Mouse (Mus musculus) ES-Bruce4 (cell line): ENCODE data around the gene Klrb1. TPM values are rescaled to one million over a fixed set of nuclear protein-coding genes. Genes with fewer than 3 reads are reported as not detected.
A peak's percentile ranks its signal among the peaks of the same experiment; 100 is the strongest.

Experiments
- H3K27ac ChIP-seq: 2 replicates; pipeline ENCODE4 v1.5.1; 2012; ENCODE audit warnings: low read length, inconsistent platforms; ENCODE audit not compliant: insufficient read depth
- H3K27me3 ChIP-seq: 2 replicates; pipeline ENCODE4 v1.6.1; 2012; ENCODE audit warnings: mild to moderate bottlenecking, low read length, inconsistent platforms; ENCODE audit not compliant: control insufficient read depth, poor library complexity, insufficient read depth, severe bottlenecking
- H3K36me3 ChIP-seq: 2 replicates; pipeline ENCODE4 v1.6.1; 2012; ENCODE audit warnings: inconsistent platforms, mild to moderate bottlenecking, low read length, moderate library complexity; ENCODE audit not compliant: control insufficient read depth, poor library complexity, insufficient read depth, severe bottlenecking
- H3K4me1 ChIP-seq: one replicate; pipeline ENCODE4 v1.8.1; 2011; ENCODE audit warnings: low read length; ENCODE audit not compliant: control insufficient read depth, insufficient read depth
- H3K4me3 ChIP-seq: 2 replicates; pipeline ENCODE4 v1.5.1; 2011; ENCODE audit warnings: low read depth, mild to moderate bottlenecking, low read length
- H3K9ac ChIP-seq: 2 replicates; pipeline ENCODE4 v1.6.1; 2012; ENCODE audit warnings: low read depth, mild to moderate bottlenecking, inconsistent platforms; ENCODE audit not compliant: poor library complexity, severe bottlenecking
- H3K9me3 ChIP-seq: replicated peaks from 2 replicates; pipeline ENCODE4 v1.6.1; 2012; ENCODE audit warnings: mild to moderate bottlenecking, low read length, inconsistent platforms; ENCODE audit not compliant: control insufficient read depth, poor library complexity, insufficient read depth, severe bottlenecking
- CTCF ChIP-seq: IDR thresholded peaks from one replicate; pipeline ENCODE4 v1.8.1; 2011; ENCODE audit warnings: low read depth, low read length
- EP300 ChIP-seq: IDR thresholded peaks from 2 replicates; pipeline ENCODE4 v1.6.1; 2011; ENCODE audit warnings: low read depth, low read length; ENCODE audit not compliant: insufficient read depth
- POLR2A ChIP-seq: IDR thresholded peaks from one replicate; pipeline ENCODE4 v1.8.1; 2011; ENCODE audit warnings: low read length; ENCODE audit not compliant: insufficient read depth
- polyA plus RNA-seq: library from polyadenylated mRNA; stranded (reverse); fragments of >200 nt; gene quantifications from 2 replicates; pipeline ENCODE4 v1.2.4, GENCODE M21; 2011; ENCODE audit warnings: low read depth; ENCODE audit not compliant: missing spikeins, insufficient read depth, insufficient read length

Gene Klrb1
- polyA plus RNA-seq, 1 experiment = not detected

DNA sequence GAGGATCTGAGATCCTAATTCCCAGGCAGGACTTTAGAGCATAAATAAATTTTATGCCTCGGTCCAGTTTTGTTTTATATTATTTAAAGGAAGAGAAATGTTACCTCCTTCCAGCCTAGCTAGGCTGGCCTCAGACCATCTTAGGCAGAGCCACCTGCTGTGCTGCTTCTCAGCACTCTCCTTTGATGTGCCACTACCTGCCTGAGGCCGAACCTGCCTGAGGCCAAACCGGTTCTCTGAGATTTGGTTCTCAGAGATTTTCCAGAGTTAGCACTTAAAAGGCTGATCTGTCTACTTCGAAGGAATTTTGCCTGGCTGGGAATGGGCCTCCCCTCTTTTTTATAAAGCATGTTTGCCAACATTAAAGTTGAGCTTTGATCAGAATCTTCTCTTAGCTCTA, 52.9 kb downstream of the Klrb1 start:
- Histone ChIP-seq H3K36me3 (no peaks in the 10 kb centered on the region), H3K4me1 (no peaks in the 10 kb centered on the region), H3K4me3 (no peak overlapping the region), H3K9ac (no peak overlapping the region), H3K27ac (no peak overlapping the region), H3K27me3 (no peaks in the 10 kb centered on the region), H3K9me3 (peaks cover 8% of the 10 kb centered on the region)
- TF ChIP-seq POLR2A (no peak), EP300 (peak; percentile 75)

DNA sequence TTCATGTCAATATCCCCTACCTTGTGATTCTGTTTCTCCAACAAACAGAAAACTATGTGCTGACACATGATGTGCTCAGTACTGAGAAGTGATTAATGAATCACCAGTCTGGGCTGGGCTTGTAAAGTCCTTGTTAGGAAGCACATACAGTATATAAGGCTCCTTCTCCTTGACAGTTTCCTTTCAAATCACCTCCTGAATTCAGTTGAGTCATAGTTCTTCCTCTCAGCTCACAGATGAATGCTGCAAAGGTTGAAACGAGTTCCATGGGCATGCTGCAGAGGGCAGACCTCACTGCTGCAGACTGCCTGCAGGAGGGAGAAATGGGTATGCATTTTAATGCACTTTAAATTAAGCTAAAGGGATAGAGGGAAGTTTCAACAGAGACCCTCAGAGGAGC, 60.7 kb downstream of the Klrb1 start, which contains the start of gene Clec2h:
Clec2h (plus strand) TSS at position 180 of the 400 bp plus-strand sequence.
- no peaks in the 10 kb centered on the region for H3K4me1 ChIP-seq
- TF ChIP-seq EP300 (no peak), CTCF (peak; percentile 13)
- no peak within 1 kb of the TSS for H3K27ac ChIP-seq
- H3K36me3 ChIP-seq = no peaks in the 10 kb centered on the region
- no peaks in the 10 kb centered on the region for H3K27me3 ChIP-seq
- H3K9me3 ChIP-seq = 0 out of 2 replicates have a peak, but pooled peaks cover 2% of the 10 kb centered on the region
- no peak within 1 kb of the TSS for H3K9ac ChIP-seq
- no peak within 1 kb of the TSS for H3K4me3 ChIP-seq

DNA sequence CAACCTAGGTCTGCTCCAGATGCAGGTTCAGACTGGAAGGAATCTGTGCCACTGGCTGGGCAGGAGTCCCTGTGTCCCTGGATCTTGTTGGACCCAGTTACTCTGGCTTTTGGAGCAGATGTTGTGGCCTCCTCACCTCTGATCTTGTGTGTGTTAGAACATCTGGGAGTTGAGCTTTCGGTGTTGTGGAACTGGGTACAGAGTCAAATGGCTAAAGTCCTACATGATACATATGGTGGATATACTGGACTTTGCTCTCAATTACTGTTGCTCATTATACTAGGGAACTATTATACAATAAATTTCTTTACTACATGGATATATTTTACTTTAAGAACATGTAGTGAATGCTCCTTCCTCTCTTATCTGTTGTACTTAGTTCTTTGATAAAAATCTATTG, 61.6 kb downstream of the Klrb1 start:
- no peak for TF ChIP-seq CTCF
- TF ChIP-seq POLR2A = no peak
- no peak for TF ChIP-seq EP300
- no peaks in the 10 kb centered on the region for H3K4me1 ChIP-seq
- no peak overlapping the region for H3K4me3 ChIP-seq
- no peak overlapping the region for H3K27ac ChIP-seq
- no peaks in the 10 kb centered on the region for H3K9me3 ChIP-seq
- no peaks in the 10 kb centered on the region for H3K36me3 ChIP-seq
- H3K27me3 ChIP-seq = no peaks in the 10 kb centered on the region
- H3K9ac ChIP-seq = no peak overlapping the region

Other genes with a start within 250 kb of the Klrb1 start
- 0.94 and 2.6 TPM in 2 replicates for gene Pzp, start 196.3 kb downstream of the Klrb1 start, polyA plus RNA-seq
- gene A2ml1, start 141.5 kb downstream of the Klrb1 start, polyA plus RNA-seq = not detected in 2 replicates
- not detected in 2 replicates for gene Klrb1a, start 99.5 kb downstream of the Klrb1 start, polyA plus RNA-seq
- gene Clec2h, start 60.7 kb downstream of the Klrb1 start, polyA plus RNA-seq = not detected in 2 replicates
- gene Klrb1c, start 66.2 kb upstream of the Klrb1 start, polyA plus RNA-seq = not detected in 2 replicates
- gene Gm44511, start 103.3 kb upstream of the Klrb1 start, polyA plus RNA-seq = not detected in 2 replicates
- gene Klrb1b, start 103.3 kb upstream of the Klrb1 start, polyA plus RNA-seq = not detected in 2 replicates
- not detected in 2 replicates for gene Clec2i, start 164.5 kb upstream of the Klrb1 start, polyA plus RNA-seq
- not detected in 2 replicates for gene BC035044, start 168.1 kb upstream of the Klrb1 start, polyA plus RNA-seq
- not detected in 2 replicates for gene Clec2g, start 211.3 kb upstream of the Klrb1 start, polyA plus RNA-seq